Mouse (Mus musculus) testis, postnatal 14 days (tissue): Measurements from ENCODE around the gene Chchd4.

Experiments
- DNase-seq: peaks from one replicate; pipeline ENCODE4 v3.0.0; 2021; ENCODE audit warnings: low spot score

The Chchd4 gene

GRCm38 (mm10) chr6:91472868-91473804 is at the start of gene Chchd4, which contains the start of gene Tmem43:
Chchd4 (minus strand) TSS chr6:91473546.
Tmem43 (plus strand) TSS chr6:91473703.
- peak; percentile 99 for DNase-seq

DNA sequence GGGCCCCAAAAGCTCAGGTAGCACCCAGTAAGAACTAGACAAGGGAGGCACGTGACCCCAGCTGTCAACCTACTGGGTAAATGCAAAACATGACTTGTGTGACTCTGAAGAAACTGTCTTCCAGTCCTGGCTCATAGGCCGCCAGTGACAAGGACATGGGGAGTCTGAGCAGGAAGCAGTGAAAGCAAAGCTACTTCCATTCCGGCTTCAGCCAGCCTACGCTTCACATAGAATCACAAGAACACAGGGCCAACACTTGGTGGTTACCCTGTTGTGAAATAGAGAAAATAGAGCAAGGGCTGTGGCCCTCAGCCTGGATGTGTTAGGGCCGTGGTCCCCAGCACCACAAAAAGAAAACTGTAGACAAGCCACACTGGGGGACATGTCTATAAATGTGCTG is 49.5 kb upstream of the Chchd4 start:
- DNase-seq = no peak

- DNase-seq = no peak
Measured at GRCm38 (mm10) chr6:91518454-91519020, 45.2 kb upstream of the Chchd4 start.

- DNase-seq = peak; percentile 97
Measured at GRCm38 (mm10) chr6:91515545-91516449, 42.5 kb upstream of the Chchd4 start, which contains the start of the genes Xpc and Lsm3. Xpc (minus strand) TSS chr6:91515888. Lsm3 (plus strand) TSS chr6:91515928.

GRCm38 (mm10) chr6:91514737-91515362 is 41.5 kb upstream of the Chchd4 start:
- DNase-seq = no peak

GRCm38 (mm10) chr6:91514135-91514534 is 40.8 kb upstream of the Chchd4 start:
- DNase-seq = no peak

GRCm38 (mm10) chr6:91510211-91510610 is 36.9 kb upstream of the Chchd4 start:
- no peak for DNase-seq

GRCm38 (mm10) chr6:91509326-91509725 is 36.0 kb upstream of the Chchd4 start:
- DNase-seq = no peak

GRCm38 (mm10) chr6:91508041-91508440 is 34.7 kb upstream of the Chchd4 start:
- no peak for DNase-seq

- DNase-seq = no peak
Measured at GRCm38 (mm10) chr6:91506036-91506435, 32.7 kb upstream of the Chchd4 start.

DNA sequence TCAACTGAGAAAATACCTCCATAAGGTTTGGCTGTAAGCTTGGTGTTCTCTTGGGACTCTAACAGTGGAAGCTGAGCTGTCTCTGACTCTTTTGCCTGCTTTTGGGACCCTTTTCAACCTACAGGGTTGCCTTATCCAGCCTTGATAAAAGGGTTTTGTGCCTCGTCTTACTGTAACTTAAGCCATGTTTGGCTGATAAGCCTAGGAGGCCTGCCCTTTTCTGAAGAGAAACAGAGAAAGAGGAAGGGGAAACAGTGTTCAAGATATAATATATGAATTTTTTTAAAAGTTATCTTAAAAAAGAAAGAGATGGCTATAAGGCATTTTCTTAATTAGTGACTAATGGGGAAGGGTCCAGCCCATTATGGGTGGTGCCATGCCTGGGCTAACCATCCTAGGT is 30.0 kb upstream of the Chchd4 start:
- DNase-seq = no peak

DNA sequence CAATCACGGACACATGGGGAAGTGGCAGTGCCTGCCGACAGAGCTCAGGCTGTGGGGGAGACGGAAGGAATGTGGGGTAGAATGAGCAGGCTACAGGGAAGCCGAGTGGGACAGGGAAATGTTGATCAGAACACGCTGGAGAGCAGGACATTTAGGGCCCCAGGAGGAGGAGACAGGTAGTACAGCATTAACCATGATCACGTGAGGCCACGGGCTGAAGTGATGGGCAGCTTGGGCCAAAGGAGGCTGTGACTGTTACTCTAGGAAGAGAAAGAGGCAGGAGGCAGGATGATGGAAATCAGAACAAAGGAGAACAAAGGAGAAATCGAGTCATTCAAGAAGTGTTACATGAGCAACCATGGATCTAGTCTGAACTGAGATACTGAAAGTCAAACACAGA is 21.2 kb upstream of the Chchd4 start:
- no peak for DNase-seq

DNA sequence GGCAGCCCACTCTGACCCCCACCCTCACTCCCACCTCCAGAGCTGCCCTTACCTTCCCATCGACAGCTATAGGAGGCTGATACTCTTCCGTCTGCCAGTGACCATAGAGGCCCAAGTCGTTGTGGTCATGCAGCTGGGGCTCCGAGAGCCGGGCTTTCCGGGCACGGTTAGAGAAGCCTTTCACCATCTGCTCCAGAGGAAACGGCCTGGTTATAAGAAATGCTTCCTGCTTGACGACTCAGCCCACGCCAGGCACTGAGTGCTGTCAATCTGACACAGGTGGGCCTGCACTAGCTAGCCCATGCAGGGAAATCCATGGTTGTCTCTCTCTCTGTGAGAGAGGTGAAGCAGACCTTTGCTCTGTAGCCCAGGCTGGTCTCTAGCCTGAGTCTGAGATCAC is 19.7 kb upstream of the Chchd4 start:
- no peak for DNase-seq

- DNase-seq = no peak
Measured at GRCm38 (mm10) chr6:91491004-91491403, 17.7 kb upstream of the Chchd4 start.

DNA sequence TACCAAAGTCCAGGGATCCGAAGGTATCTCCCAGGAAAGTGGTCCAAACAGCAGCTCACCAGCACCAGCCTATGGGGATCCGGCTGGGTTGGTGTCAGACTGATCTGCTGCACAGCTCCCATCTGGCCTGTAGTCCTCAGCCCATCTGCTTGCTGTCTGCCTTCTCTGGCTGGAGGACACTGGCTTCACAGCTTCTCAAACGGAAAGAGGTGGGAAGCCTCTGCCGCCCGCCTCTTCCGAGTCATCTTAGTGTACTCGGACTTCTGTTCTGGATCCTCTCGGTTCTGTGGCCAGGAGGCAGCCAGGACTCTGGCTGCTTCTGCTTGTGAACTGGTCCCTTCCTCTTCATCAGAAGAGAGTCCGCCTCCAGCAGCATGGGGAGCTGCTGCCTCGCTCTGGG is 16.5 kb upstream of the Chchd4 start:
- DNase-seq = no peak

DNA sequence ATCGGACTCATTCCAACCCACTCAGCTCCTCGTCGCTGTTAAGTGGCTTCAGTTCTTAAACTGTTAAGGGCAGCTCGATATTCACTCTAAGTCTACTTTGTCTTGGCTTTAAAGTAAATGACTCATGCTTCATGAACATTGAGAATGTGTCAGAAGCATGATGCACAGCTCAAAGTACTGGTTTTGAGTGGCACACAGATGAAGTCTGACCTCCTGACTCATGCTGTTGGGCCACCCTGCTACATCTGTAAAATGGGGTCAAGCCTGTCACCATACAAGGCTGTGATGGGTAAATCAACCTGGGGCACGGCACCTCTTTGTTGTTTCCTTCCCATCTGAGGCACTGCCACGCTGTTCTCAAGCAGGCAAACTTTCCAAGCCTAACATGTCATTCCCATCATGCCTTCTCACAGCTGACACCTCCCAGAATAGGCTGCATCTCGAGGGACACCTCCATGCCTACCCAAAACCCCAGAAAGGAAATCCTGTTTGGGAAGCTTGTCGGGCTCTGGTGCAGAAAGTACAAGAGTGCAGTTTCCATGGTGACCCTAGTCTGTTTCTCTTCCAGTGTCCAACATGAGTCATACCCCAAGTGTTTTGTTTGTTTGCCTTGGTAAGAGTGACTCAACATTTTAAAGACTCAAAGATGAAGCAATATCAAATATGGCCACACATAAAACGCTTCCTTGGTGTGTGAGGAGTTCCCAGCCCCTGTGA is 15.3 kb upstream of the Chchd4 start:
- DNase-seq = no peak

DNA sequence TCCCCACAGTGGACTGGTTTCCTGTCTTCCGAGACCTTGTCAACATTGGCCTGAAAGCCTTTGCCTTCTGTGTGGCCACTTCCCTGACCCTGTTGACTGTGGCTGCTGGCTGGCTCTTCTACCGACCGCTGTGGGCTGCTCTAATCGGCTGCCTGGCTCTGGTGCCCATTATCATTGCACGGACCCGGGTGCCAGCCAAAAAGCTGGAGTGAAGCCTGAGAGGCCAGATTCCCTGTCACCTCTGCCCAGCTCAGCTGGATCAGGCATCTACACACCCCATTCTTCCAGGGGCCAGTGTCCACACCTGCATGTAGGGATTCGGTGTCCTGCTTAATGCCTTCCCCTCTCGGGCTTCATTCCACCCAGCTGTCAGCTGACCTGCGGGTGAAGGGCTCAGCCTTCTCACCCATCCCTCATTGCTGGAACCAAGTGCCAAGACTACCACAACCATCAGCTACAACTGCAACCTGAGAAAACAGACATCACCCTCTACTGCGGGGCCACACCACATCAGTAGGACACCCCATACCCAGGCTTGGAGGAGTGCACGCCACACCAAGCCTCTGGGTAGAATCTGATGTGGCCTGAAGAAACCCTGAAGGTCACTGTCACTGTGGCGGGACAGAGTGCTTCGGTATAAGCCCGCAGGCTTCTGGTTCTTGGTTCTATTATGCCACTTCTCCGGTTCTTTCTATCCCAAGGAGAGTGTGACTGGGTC is 13.5 kb upstream of the Chchd4 start:
- DNase-seq = no peak

GRCm38 (mm10) chr6:91483371-91483770 is 10.0 kb upstream of the Chchd4 start:
- DNase-seq = no peak

- no peak for DNase-seq
Measured at GRCm38 (mm10) chr6:91476541-91476940, 3.2 kb upstream of the Chchd4 start.

DNA sequence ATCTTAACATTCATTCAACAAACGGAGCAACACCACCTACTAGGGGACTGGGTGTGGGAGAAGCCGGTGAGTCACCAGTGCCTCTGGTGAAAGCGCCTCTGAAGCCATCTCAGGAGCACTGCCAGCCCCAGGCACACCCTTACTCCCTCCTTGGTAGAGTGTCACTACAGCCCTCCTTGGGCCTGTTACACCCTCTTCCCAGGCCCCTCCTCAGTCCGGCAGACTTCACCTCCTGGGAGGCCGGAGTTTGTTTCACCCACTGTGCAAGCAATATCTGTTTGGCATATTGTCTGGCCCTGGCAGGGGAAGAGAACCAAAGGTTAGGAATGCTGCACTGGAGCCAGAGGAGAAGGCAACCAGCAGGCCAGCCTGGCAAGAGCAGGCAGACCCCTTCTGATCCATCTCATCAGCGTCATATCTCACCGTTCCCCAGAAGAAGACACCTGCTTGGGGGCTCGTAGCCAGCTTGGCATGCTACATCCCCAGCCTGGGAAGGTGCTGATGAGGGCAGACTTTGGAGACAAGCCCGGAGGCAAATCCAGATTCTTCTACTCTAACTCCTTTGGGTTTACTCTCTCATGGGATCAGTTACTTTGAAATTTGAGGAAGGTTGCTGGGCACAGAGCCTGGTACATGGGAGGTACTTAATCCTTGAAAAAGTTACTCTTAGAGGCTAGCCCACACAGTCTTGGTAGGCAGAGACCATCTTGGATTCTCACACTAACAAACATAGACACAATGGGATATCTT is 1.3 kb upstream of the Chchd4 start:
- DNase-seq = no peak
